Mouse (Mus musculus): ENCODE measurements around the gene Hspa1b.

- TF ChIP-seq POLR2A (IDR thresholded peaks at IDR 0.05; ENCODE audit: borderline replicate concordance, control insufficient read depth, low read depth, low read length) (no peak), CTCF (IDR thresholded peaks at IDR 0.05; ENCODE audit: control insufficient read depth, insufficient read depth, low read length) (no peak)
These were observed 3.8 kb upstream of the Hspa1b start for GRCm38 (mm10) chr17:34962841-34963240.
